Mouse (Mus musculus): ENCODE measurements at regions not wholly inside any gene's neighbourhood (a gene's known extent, or its start where the extent isn't known, plus 50 kb on each side); places are given as distances from the start of the nearest gene placed in this dataset.

DNA sequence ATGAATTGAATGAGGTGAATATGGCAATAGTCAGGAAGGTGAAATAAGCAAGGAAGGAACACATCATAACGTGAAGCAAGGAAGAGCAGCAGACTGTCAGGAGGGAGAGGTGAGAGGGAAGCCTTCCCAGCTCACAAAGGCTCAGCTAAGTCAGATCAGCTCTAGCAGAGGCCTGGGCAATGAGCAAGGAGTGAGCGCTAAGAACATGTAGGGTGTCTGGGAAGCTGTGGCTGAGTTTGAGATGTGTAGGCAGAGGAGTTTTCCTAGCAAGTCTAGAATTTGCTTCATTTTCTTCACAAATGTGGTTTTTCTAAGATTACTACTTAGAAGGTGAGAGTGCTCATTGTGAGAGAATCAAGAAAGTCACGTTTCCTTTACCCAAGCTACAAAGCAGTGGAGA is 803.5 kb upstream of the Chrm3 start:
- TF ChIP-seq CTCF (IDR thresholded peaks at IDR 0.05; ENCODE audit: low read depth, low read length) (no peak), POLR2A (IDR thresholded peaks at IDR 0.05; ENCODE audit: insufficient read depth, low read length) (no peak), EP300 (IDR thresholded peaks at IDR 0.05; ENCODE audit: insufficient read depth, low read depth, low read length) (no peak)

All from ES-Bruce4 (cell line).